Mouse (Mus musculus): ENCODE measurements around the gene Ccdc83.

The Ccdc83 gene

DNA sequence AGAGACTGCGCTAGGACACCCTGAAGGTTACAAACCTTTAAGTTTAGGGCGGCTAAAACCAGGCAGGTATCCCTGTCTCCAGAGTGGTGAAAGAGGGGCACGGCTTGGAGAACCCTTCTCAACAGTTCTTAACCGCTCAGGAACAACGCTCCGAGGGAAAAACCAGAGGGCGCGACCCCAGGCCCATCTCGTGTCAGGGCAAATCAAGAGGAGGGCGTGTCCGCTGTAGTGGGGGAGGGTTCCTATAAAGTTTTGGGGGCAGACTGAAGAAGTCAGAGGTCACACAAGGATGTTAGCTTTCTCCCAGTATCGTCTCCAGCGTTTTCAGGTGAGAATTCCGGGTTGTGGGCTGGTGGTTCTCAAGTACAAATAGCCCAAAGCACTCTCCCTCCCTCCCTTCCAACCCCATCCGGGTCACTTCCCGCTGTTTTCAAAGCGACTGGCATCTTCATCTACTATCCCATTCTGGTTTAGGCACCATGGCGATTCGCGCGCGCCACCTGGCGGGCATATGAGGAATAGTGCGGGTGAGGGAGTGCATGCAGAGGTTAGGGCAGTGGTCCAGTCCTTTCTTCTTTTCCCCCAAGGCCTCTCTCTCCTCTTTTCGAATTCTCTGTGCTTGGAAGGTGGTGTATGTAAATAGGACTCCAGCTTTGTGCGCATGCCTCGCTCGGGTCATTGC, at the start of gene Ccdc83:
Gene Ccdc83, minus strand, starts transcription at position 489 of the 682 bp plus-strand sequence.
- peak; percentile 78 for DNase-seq (ENCODE audit: low read depth, low spot score)

DNA sequence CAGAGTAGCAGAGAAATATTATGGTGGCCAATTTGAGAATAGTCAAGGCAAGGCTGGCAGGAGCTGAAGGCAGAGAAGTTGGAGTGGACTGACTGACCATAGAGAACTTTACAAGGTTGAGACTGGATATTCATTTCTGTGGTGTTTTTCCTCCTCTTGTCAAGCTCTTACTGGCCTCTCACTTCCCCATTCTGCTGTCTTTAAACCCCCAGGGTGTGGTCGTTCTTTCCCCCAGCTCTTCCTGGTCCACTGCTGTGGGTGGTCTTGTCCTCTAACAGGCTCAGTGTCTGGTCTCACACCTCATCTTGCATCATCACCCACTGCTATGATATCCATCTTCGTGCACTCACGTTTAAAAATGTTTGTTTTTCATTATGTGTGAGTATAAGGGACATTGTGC, 47.8 kb upstream of the Ccdc83 start:
- DNase-seq (ENCODE audit: low read depth, low spot score) = no peak

DNA sequence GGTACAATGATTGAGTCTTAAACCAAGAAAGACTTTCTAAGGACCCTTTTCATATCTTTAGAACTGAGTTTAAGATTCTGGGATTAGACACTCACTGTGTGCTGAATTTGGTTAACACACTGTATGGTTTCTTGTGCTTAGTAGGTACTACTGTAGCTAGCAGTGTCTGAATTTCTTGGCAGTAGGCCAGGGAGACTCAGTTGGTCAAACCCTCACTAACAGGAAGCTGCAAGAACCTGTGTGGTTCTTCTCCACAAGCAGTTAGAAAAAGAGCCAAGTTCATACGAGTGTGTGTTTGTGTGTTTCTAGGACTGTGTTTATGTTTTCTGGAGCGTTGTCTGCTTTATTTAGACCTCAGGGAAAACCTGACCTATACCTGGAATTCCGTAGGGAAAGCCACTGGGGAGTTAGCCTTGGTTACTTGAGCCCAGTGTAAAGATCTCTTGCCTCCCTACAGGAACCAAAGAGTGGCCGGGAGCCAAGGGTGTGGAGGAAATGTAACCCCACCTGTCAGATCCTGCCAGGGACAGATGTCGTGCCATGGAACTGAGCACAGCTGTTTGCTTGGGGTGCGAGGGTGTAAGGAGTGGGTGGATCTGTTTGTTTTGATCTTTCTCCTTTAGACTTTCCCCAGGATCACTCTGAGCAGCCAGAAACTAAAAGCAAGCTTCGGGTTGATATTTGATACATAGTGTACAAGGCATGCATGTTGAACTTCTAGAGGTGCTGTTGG, 46.7 kb upstream of the Ccdc83 start:
- peak; percentile 56 for DNase-seq (ENCODE audit: low read depth, low spot score)

DNA sequence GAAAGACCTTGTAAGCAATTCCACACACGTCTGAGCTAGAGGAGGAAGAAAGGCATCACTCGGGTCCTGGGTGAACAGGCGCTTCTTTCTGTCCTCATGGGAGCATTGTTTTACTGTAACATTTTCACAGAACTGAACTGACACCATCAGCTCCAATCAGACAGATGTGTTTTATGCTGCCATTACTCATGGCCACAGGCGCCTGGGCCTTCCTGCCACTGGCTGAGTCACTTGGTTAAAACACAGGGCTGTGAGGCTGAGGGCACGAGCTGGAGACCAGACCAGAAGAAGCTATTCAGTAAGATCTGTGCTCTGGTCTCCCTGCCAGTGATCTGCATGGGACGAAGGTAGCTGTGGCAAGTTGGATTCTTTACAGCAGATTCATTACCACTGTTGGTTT, 42.4 kb upstream of the Ccdc83 start:
- no peak for DNase-seq (ENCODE audit: low read depth, low spot score)

DNA sequence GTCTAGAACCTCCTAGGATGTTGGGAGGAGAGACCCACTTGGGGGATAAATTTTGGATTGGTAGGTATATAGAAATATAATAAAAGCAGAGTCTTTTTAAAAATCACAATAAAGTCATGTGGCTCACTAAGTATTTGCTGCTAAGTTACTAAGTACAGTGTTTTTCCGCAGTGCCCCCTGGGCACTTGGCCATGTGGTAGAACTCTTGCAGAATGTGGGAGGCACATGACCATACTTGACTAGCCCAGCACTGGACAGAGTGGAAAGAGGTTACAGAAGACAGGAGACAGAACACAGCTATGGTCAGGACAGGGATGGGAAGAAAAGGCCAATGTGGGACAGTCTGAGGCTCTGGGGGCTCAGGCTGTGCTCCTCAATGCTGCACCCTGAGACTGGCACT, 41.4 kb upstream of the Ccdc83 start:
- DNase-seq (ENCODE audit: low read depth, low spot score) = no peak

DNA sequence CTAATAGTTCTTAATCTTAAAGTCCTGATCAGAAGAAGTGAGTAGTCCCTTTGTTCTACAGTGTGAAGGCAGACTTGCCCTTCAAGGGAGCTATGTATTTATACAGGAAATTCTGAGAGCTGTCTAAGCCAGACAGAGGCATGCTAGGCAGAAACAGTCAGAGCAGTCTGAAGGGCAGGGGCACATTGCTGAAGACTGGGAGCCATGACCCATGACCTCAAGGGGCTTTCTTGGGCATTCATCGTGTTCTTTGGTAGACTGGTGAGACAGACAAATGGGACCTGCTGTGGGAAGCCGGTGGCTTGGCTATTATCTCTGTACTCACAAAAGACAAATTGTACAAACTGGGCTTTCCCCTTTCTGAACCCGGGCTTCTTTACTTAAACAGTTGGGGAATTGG, 40.5 kb upstream of the Ccdc83 start:
- no peak for DNase-seq (ENCODE audit: low read depth, low spot score)

DNA sequence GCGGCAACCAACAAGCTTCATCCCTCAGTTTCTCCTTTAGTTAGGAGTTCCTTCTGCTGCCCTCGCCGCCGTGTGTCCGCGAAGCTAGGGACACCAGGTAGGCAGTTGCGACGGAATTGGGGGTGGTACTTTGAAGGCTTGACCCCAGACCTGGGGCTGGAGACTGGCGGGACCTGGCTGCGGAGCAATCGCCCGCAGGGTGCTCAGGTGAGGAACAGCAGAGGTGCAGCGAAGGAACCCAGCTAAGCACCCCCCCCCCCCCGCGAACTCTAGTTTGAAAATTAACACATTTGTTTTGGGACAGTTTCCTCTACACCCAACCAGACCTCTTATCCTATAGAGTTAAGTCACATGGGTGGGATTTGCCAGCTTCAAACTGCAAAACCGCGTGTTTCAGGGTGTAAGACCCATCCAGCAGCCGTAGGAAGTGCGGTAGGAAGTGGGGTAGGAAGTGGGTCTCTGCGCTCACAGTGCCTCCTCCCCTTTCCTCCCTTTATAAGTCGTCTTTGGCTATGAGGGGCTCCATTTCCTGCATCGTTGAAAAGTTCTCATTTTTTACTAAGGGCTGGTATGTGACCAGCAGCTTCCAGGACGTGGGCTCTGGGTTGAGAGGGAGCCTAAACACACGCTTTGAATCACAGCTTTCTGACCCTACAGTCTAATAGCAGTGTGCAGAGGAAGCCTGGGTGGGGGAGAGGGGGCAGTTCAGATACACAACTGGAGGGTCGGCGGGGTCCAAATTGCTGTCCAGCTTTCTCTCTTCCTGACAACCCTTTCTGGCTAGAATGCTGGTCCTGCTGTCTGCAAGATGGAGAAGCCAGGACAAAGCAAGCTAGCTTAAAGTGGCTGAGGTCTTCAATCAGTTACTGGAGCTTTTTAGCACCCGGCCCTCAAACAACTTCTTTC, 37.3 kb upstream of the Ccdc83 start:
- no peak for DNase-seq (ENCODE audit: low read depth, low spot score)

DNA sequence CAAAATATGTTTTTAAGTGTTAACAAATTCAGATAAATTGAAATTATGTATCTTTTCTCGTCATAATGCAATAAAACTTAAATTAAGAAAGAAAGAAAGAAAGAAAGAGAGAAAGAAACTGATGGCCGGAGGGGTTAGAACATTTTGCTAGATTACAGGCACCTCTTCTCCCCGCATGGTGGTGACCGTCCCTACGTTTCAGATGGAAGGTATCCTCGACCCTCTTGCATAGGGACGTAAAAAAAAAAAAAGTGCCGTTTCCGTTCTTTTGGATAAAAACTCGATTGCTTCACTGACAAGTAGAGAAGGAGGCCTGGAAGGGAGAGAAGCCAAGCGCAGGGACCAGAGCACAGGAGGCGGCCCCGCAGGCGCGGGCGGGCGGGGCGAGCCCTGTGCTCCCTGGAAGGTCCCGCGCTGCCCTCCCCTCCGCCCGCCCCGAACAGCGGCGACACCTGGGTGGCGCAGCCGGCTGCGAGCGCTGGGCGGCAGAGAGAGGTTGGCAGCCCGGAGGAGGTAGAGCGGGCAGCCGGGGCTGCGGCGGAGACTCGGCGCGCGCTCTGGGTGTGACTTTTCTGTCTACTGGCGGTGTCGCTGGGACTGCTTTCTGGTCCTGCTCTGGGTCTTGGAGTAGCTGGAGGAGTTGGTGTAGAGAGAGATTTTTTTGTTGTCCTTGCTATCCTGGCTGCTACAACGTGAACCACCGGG, 36.5 kb upstream of the Ccdc83 start, which contains the start of gene Sytl2:
Gene Sytl2, plus strand, starts transcription at position 311 of the 705 bp plus-strand sequence.
- DNase-seq (ENCODE audit: low read depth, low spot score) = peak; percentile 23

DNA sequence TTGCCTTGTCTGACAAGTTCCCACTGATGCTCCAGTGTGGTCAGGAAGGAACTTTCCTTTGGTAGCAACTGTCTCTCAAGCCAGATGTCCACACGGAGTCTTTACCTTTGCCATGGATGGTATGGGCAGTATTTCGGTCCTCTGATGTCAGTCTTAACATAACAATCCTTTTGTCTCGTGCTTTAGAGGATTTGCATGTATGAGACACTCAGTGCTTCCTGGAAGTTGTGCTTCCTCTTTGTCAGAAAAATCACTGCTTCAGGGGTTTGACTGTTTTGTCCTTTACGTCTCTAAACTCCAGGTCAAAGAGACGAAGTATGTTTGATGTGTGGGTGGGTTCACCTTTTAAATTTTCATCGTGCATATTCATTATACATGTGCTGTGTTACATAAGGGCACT, 26.3 kb upstream of the Ccdc83 start:
- DNase-seq (ENCODE audit: low read depth, low spot score) = no peak

DNA sequence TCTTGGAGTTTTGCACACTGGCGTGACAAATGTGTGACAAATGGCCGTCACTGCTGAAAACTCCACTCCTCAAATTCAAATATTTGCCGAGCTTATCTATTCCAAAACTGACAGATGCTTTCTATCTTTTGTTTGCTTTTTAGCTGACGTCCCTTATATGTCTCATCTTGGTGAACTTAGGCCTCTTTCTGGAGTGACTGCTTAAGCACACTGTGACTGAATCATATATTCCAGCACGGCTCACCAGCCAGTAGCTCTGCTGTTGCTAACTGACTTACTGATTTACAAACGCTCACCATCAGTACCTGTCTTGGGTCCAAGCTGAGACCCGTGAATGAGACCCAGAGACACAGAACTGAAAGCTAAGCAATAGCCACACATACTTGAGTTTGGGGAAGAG, 19.2 kb upstream of the Ccdc83 start:
- no peak for DNase-seq (ENCODE audit: low read depth, low spot score)

DNA sequence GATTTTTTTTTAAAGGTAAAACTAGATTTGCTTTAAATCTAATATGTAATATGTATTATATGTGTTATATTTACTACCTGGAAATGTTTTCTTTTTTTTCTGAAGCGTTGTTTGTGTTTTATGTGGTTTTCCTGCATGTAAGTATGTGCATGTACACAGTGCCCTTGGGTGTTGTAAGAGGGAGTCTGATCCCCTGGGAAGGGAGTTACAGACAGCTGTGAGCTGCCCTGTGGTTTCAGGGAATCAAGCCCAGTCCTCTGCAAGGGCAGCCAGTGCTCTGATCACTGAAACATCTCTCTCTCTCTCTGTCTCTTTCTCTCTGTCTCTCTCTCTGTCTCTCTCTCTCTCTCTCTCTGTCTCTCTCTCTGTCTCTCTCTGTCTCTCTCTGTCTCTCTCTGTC, 17.2 kb upstream of the Ccdc83 start:
- DNase-seq (ENCODE audit: low read depth, low spot score) = no peak

DNA sequence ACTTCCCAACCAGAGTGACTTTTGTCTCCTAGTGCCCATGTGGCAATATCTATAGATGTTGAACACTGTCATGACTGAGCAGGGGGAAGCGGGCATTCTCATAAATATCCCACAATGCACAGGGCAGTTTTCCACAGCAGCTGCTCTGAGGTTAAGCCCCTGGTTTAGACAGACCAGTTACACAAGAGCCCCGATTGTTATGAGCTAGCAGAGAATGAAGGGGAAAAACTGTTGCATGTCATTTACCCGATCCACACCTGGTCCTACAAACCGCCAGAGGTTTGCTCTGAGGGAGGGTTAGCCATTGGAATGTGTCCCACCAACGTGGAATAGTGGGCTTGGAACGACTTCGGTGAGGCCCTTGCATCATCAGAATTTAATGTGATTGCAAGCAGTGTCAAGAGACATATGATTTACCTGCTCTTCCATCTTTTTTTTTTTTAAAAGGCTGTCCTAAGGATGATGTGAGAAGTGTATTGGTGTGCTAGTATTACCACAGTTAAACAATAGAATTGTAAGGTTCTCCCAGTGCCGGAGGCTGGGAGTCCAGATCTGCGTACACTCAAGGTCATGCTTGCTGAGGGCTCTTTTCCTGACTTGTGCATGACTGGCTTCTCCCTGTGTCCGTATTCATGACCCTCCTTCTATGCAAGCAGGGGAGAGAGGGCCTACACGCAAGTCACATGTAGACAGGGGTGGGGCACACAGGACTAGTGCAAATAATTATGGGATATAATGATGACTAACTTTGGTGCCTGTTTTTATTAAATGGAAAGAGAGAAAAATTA, 16.4 kb upstream of the Ccdc83 start:
- DNase-seq (ENCODE audit: low read depth, low spot score) = no peak

DNA sequence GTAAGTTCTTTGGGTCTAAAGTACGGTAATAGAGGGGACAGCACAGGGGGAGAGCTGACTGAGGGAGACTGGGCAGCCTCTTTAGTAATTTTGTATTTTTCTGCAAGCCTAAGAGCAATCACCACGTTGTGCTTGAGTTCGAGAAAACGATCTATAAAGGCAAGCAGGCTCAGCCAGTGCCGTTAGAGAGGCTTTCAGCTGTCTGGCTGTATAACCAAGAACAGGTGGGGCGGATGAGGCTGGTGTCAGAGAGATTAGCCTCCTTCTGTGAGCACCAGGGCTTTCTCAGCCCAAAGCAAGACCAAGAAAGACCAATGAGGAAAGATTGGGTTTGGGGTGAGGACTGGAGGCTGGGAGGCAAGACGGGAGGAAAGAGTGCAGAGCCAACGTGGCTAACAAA, 15.3 kb upstream of the Ccdc83 start:
- no peak for DNase-seq (ENCODE audit: low read depth, low spot score)

DNA sequence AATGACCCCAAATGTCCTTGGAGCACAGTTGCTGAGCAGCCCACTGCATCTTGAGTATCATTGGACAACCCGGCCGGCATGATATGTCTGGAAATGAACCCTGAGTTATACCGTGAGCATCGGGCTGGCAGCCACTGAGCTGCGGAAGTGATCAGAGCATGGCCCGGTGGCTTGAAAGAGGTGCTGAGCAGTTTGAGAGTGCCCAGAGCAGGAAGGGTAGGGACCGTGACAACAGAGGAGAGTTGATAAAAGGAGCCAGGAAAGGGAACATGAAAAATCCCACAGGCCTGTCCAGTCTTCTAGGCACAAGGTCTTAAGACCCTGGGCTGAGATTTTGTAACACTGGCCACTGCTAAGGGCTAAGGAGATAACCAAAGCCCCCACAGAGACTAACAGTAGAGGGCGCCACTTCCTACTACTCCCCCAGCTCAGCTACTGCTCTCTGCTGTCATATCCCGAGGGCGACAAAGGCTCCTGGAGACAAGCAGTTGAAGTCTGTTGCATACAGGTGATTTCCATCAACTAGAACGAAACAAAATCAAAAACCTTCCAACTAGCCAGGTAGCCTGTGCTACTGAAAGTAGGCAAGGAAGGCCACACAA, 14.8 kb upstream of the Ccdc83 start:
- DNase-seq (ENCODE audit: low read depth, low spot score) = peak; percentile 48

DNA sequence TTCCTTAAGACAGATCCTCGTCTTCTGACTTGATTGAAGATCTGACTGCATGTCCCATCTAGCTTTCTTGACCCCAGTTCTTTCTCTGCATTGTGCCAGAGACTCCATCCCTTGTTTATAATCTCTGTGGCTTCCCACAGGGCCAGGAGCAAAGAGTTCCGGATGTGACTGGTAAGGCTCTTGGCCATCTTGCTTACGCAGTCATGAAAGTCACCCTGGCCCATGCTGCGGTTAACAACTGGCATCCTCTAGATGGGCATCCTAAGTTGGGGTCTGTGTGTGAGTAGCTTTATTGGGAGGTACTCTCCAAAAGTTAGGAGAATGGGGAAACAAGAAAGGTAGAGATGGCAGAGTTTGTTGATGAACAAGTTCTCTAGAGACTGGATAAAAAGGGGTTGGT, 13.6 kb upstream of the Ccdc83 start:
- no peak for DNase-seq (ENCODE audit: low read depth, low spot score)

DNA sequence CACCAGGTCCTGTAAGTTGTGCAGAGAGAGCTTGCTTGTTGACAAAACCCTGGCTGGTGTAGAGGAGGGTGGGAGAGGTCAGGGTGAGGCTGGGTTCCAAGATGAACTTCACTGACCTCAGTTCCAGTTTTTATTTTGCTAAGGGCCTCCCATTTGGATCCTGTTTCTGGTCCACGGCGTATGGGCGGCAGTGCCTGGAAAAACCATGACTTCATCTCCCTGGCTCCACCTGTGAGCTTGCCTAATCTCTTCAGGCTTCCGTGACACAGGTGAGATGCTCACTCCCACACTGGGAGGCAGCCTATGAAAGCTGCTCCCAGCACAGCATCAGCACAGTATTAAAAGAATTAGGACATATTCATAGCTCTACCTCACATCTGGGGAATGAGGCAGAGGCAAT, 12.2 kb upstream of the Ccdc83 start:
- DNase-seq (ENCODE audit: low read depth, low spot score) = peak; percentile 39

DNA sequence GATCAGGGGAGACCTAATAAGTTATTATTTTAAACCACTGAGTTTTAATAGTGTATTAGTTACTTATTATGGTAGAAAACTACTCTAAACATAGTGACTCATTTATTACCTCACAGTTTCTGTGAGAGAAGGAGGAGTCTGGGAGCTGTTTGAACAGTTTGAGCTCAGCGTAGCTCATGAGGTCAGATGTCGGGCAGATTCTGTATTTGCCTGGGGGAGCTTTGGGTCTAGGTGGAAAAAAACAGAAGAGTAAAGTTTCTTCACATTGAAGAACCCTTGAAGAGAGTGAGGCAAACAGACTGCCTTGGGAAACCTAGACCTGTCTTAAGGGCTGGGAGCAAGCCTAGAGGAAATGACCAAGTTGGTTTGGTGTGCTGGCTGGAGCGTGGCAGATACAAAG, 11.7 kb upstream of the Ccdc83 start:
- DNase-seq (ENCODE audit: low read depth, low spot score) = no peak

DNA sequence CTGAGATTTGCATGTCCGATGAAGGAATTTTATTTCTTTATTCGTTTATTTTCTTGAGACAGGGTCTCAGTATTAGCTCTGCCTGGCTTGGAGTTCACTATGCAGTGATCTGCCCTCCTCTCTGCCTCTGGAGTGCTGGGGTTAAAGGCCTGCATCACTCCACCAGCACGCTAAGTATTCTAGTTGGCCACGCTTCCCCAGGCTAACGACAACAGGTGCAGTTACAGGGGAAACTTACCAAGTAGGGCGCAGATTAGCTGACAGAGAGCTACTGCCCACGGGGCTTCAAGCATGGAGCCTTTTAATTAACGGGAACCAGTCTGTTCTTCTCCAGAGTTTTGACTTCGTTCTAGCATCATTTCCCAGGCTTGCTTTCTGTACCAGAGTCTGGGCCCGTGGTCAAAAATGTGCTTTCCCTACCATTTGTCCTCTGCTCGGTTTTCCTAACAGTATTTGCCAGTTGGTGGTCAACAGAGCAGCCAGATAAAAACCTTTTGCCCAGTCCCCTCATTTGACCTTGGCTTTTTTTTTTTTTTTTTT, 9.1 kb upstream of the Ccdc83 start:
- DNase-seq (ENCODE audit: low read depth, low spot score) = peak; percentile 67

DNA sequence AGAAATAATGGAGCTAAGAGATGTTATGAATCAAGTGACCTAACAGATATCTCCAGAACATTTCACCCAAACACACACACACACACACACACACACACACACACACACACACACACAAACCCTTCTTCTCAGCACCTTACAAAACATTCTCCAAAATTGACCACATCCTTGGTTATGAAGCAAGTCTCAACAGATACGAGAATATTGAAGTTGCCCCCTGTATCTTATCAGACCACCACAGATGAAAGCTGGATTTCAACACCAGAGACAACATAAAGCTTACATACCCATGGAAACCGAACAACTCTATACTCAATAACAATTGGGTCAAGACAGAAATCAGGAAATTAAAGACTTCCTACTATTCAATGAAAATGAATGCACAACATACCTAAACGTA, 4.6 kb upstream of the Ccdc83 start:
- DNase-seq (ENCODE audit: low read depth, low spot score) = no peak

DNA sequence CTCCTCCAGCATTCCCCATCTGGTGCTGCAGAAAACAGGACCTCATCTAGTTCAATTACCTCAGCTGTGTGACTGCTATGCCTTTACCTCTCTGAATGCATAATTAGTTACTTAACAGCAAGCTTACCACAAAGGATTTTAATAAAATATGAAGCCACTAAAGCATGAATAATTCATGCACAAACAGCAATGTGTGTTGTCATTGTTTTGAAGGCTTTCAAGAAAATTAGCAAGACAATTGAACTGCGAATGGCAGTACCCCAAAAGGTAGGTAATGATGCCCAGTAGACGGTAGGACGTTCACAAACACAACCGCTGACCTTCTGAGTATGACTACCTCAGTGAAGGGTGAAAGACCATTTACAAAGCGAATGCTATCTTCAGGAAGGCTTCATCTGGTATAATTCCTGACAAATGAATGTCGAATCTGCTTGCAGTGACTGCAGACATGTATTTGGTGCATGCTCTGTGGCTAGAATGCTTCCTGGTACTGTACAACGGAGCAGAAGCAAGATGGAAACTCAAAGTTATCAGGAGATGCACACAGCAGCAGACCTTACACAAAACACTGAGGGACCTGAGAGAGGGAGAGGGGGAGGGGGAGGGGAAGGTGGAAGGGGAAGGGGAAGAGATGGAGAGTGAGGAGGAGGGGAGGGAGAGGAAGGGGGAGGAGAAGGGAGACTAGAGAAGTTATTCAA, 3.5 kb downstream of the Ccdc83 start:
- no peak for DNase-seq (ENCODE audit: low read depth, low spot score)

Measured in skeletal muscle tissue, adult 2 months (tissue).